Mouse (Mus musculus) spleen, adult 2 months (tissue): Measurements from ENCODE around the gene Grip1.

Experiments used
- CTCF ChIP-seq: fragments of 200-500 bp; IDR thresholded peaks from 2 replicates; pipeline ENCODE4 v1.5.1; 2011; ENCODE audit warnings: mild to moderate bottlenecking, inconsistent platforms; ENCODE audit not compliant: insufficient read depth, insufficient read length, insufficient replicate concordance; ENCODE audit errors: extremely low read depth
- POLR2A ChIP-seq: fragments of 200-500 bp; IDR thresholded peaks from 2 replicates; pipeline ENCODE4 v1.6.1; 2011; ENCODE audit warnings: low read depth, low read length, inconsistent platforms

DNA sequence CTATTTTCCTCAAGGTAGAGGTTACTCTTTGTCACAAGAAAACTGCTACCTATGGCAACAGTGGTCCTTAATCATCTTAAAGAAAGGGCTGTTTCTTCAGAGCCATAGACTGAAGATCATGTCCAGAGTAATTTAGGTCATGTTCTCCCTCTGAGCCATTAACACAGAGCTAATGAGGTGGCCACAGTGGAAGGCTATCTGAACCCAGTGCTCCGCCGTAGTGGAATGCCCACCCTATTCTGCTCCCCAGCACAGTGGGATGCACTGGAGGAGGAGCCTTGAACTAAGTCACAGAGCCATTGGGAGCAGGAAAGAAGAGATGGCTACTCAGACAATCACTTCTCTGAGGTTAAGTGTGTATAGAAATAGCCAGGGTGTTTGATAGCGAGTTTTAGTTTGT, 133.3 kb downstream of the Grip1 start:
- TF ChIP-seq CTCF (no peak), POLR2A (no peak)
